Mouse (Mus musculus): ENCODE data around the gene Srsf7.
A peak's percentile ranks its signal among the peaks of the same experiment; 100 is the strongest.
"Not testable (repeated sequence)": the region's sequence is repeated elsewhere in the genome, so short reads cannot be mapped to it uniquely, and the experiment has no call there.

Srsf7 gene

DNA sequence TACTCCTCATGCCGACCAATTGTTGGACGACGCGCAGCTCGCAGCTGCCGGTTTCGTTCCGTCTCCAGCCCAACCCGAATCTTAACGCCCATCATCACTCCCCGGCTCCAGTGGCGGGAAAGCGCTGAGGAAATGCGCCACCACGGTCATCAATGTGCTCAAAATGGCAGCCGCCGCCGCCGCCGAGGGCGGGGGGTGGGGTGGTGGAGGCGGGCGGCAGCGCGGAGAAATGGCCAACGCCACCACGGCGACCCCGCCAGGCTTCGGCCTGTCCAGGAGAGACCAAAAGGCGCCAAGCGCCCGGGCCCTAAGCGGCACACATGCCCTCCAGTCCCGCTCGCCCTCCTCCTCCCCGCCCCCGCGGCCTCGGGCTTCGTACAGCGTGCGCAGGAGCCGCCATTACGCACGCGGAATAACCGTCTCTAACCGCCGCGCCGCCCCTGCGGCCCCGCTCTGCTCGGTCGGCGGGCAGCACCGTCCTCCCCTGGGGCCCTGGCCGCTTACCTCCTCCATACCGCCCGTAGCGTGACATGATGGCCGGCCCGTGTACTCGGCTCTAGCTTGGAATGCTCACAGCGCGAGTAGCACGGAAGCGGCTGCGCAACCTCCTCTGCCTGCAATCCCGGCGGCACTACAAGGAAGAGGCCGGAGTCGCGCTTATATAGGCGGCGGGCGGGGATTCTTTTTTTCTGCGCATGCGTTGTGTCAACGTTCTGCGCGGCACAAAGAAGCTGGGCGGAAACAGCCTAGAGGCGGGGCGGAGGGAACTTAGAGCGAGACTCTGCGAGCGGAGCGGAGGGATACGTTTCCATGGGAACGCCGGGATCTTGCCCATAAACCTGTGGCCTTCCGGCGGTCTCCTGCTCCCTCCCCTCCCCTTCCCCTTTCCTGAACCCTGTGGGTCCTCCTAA lies at the start of gene Srsf7, which contains the start of gene Ttc39d:
Srsf7 (minus strand) TSS at position 637 of the 911 bp plus-strand sequence.
Ttc39d (plus strand) TSS at position 790 of the 911 bp plus-strand sequence.
- peak; percentile 98 for DNase-seq (ENCODE audit: low read depth)

DNA sequence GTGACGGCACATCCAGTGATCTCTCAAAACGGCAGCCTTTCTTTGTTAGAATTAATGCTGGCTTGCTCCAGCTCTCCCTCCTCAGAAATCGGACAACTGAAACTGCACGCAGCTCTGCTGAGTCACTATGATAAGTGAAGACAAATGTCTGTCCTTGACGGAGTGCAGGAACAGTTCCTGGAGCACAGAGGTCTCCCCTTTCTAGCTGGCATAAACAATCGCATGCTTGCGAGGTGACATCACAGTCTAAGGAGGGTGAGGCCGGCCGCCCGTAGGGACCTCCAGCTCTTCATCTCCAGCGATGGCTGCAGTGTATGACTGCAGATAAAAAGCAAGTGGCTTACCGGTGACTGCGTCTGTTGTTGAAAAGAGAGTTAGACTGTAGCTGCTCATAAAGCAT lies 48.1 kb upstream of the Srsf7 start:
- DNase-seq (ENCODE audit: low read depth) = no peak

DNA sequence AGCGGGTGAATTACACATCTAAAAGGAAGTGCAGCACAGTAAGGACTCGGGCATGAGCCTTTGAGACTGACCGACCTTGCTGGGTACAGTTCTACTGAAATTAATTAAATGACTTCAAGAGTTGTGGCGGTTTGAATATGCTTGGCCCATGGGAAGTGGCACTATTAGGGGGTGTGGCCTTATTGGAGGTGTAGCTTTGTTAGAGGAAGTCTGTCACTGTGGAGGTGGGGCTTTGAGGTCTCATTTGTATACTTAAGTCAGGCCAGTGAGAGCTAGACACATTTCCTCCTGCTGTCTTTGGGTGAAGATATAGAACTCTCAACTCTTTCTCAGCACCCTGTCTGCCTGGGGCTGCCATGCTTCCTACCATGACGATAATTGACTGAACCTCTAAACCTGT lies 47.3 kb upstream of the Srsf7 start:
- no peak for DNase-seq (ENCODE audit: low read depth)

DNA sequence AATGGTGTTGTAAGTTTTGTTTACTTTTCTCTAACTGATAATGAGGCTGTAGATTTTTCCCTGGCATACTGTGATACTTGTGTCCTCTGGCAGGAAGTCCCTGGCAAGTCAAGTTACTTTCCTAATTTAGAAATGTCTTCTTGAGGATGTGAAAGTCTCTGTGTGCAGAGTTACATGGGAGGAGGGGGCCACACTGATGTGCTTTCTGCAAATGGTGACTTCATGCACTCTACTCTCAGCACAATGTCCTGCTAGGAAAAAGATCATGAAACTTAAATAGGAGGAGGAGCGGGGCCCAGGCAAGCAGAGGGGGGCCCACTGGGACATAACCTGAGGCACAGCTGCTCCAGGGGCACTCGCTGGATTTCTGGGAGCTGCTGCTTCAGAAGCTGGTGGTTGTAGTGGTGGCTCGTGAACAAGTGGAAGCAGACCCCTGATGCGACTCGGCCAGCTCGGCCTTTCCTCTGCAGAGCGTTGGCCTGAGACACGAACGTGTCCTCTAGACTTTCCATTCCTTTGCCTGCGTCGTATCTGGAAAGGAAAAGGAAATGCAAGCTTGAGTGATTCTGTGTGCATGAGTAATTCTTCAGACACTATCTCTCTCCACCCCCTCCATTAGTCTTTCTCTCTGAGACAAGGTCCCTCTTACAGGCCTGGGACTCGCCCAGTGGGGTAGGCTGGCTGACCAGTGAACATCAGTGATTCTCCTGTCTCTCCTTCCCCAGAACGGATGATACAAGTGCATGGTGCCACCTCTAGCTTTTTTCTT lies 45.8 kb upstream of the Srsf7 start:
- DNase-seq (ENCODE audit: low read depth) = no peak

DNA sequence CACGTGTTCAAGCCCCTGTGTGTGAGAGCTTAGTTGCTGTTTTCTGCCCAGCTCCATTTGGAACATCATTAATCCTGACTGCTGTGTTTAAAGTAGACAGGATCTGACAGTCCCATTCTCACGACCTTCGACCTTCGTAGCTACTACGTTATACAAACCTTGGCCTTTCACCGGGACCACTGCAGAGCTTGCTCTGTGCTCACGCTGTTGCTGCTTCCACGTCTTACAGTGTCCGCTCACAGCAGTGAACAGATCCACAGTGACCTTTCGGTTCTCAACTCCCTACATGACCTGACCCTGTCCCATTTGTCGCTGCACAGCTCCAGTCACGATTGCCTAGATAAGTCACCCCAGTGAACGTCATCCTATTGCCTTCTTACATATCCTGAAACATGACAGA lies 36.0 kb upstream of the Srsf7 start:
- DNase-seq (ENCODE audit: low read depth) = no peak

DNA sequence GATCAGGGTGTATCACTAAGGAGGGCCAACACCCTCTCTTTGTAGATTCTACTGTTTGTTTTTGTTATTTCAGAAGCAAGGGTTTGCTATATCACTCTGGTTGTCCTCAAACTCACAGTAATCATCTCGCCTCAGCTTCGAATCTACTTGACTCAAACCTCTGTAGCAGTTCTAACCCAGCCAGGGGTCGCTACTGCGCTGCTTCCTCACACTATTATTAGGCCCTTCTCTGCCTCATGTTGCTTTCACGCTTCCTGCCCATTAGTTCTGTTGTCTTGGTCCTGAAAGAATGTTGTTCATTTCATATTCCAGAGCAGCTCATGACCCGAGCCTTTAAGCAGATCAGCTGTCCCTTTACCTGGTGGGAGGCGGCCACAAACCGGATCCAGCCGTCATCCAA lies 34.5 kb upstream of the Srsf7 start:
- no peak for DNase-seq (ENCODE audit: low read depth)

DNA sequence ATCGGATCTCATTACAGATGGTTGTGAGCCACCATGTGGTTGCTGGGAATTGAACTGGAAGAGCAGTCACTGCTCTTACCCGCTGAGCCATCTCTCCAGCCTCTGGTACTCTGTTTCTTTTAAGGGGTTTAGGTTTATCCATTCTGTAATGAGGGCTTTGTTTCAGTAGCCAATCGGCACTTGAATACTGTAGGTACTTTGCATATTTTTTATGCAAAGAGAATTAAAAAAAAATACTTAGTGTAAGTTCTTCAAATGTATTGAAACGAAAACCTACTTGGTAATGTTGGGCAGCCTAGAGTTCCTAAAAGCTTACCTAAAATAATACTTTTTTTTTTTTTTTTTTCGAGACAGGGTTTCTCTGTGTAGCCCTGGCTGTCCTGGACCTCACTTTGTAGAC lies 30.4 kb upstream of the Srsf7 start:
- no peak for DNase-seq (ENCODE audit: low read depth)

DNA sequence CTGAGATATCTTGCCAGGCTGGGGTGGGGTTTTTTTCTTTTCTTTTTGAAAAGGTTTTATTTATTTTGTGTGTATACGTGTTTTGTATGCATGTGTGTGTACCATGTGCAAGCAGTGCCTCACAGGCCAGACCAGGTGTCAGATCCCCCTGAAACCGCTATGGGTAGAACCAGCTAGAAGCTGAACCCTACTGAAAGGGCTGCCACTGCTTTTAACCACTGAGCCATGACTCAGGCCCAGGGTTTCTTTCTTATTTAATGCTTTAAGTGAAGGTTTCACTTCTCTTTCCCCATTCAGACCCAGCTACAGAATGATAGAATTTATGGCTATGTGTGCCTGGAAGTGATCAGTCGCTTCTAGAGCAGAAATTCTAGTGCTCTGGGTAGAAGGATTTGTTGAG lies 29.7 kb upstream of the Srsf7 start:
- DNase-seq (ENCODE audit: low read depth) = no peak

DNA sequence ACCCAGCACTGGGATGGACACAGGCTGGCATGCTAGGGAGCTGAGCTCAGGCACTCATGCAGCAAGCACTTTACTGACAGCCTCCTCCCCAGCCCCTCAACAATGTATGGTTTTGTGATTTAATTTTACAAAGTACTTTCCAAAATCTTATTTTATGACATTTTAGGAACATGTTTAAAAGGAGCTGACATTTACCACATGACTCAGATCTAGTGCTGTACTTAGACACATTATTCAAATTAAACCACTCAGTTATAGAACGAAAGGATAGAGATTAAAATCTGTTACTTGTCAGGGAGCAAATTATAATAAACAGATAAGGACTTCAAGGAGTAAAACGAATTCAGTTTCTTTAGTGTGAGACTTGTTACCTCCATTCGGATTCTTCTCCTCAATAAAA lies 28.4 kb upstream of the Srsf7 start:
- DNase-seq (ENCODE audit: low read depth) = no peak

DNA sequence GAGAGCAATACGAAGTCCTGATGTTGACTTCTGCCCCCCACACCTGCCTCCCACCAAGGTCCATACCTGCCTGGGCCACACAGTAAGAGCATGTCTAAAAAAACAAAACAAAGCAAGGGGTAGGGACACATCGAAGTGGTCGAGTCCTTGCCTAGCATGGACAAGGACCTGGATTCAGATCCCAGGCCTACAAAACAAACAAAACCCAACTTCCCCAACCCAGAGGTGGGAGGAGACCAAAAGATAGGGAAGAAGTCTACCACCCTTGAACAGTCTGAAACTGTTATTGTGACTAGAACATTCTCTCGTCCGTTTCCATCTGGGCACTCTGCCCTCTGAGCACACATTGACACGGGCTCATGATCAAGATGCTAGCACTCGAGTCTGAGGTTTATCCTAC lies 27.3 kb upstream of the Srsf7 start:
- DNase-seq (ENCODE audit: low read depth) = no peak

DNA sequence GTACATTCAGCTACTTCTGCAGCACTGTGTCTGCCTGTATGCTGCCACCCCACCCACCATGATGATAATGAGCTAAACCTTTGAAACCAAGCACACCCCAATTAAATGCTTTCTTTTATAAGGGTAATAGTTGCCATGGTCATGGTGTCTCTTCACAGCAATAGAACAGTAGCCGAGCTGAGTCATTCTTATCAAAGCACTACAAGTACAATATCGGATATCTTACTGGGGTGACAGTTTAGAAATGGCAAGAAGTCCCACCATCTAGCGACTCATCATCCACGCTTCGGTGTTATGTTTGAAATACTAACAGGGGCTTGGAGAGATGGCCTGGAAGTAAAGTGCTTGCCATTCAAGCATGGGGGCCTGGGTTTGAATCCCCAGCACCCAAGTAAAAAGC lies 26.7 kb upstream of the Srsf7 start:
- DNase-seq (ENCODE audit: low read depth) = no peak

DNA sequence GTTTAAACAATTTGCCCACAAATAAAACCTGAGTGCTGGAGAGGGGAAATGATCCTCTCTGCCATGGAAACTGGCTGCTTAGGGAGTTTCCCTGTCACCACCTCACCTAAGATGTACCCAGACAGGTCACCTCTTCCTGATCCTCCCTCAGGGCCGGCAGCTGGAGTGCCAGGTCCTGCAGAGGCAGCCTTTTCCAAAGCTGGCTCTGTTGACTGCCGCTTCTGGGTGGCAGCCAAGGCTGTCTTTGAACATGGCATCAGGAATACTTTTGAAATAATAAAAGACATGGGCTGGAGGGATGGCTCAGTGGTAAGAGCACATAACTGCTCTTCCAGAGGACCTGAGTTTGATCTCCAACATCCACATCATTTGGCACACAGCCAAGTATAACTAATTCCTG lies 22.3 kb upstream of the Srsf7 start:
- DNase-seq (ENCODE audit: low read depth) = no peak

DNA sequence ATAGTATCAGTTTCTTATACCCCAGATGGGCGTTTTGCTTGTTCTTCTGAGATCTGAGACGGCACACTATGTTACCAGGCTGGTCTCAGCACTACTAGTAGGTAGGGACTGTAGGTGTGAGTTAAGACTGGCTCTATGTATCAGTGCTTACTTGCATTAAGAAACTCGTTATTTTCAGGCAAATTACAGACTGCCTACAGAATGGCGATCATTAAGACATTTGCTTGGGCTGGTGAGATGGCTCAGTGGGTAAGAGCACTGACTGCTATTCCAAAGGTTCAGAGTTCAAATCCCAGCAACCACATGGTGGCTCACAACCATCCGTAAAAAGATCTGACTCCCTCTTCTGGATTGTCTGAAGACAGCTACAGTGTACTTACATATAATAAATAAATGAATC lies 18.0 kb upstream of the Srsf7 start:
- not testable (repeated sequence) for DNase-seq (ENCODE audit: low read depth)

DNA sequence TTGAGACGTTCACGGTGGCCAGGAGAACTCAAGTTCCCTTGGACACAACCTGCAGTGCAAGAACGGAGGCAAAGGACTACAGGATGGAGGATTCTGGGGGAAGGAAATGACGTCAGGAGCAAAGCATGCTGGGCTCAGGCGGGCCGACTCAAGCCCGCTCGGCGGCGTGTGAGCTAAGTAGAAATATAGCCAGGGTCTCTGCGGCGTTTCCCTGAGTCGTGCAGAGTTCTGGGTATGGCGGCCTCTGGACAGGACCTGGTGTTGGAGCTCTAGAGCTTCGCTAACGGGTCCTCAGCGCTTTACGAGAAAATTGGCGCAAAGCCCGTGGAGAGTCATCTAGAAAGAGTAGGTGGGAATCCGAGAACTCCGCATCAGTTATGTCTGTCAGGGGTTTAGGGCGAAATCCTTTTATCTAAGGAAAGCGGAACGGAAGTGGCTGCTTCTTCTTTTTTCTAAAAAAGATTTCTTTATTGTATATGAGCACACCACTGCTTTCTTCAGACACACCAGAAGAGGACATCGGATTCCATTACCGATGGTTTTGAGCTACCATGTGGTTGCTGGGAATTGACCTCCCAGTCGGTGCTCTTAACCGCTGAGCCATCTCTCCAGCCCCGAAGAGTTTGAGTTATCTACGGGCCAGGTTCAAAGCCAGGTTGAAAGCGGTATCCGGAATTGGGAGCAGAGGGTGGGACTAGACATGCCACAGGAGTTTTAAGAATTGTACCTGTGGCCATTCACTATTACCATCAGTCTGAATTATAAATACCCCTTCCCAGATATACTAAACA lies 17.4 kb upstream of the Srsf7 start, which contains the start of gene Gemin6:
Gemin6 (plus strand) TSS at position 116 of the 791 bp plus-strand sequence.
- DNase-seq (ENCODE audit: low read depth) = peak; percentile 88

DNA sequence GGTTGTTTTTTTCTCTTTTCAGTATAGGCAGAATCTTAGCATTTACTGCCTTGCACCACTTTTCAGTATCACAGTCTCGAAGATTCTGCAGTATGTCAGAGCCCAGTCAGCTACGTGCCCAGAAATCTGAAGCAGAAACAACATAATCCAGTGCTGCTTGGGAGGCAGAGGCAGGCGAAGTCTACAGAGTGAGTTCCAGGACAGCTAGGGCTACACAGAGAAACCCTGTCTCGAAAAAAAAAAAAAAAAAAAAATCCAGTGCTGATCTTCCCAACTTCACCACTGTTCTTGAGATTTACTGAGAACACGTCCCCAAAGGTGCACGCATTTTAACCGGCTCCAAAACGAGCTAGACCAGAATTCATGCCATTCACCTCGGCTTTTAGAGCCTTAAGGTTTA lies 16.7 kb upstream of the Srsf7 start:
- DNase-seq (ENCODE audit: low read depth) = peak; percentile 18

DNA sequence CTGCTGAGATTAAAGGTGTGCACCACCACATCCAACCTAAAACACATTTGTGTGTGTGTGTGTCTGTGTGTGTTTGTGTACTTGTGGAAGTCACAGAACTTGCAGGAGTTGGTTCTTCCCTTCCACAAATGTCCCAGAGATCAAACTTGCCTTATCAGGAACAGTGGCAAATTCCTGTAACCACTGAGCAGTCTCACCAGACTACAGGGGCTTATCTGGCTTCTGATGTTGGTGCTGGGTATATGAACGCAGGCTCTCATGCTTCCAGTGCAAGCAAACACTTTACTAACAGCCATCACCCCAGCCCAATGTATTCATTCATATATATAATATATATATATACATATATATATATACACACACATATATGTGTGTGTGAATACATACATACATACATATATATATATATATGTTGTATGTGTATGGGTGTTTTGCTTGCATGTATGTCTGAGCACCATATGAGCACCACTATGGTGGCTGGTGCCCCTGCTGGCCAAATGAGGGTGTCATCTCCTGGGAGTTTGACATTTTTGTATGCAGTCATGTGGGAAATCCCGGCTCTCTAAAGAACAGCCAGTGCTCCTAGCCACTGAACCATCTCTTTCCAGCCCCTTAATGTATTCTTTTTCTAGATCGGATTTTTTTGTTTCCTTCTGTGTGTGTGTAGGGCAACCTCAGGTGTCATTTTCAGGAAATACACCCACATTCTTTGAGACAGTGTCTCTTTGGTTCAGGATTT lies 15.0 kb upstream of the Srsf7 start:
- DNase-seq (ENCODE audit: low read depth) = peak; percentile 63

DNA sequence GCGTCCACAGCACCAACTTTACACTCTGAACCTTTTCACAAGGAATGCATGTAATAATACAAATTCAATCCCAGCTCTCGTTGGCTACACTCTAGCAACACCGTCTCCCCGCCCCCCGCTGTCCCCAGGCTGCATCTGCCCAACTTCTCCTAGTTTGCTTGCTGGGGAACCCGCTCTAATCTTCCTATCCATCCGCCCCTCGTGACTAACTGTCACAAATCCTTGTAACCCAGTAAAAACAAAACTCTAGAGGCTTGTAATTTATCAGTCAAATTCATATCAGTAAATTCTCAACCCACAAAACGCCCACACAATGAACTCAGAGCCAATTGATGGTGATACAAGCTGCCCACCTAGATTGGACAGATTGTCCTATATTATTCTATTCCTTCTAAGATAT lies 14.1 kb upstream of the Srsf7 start:
- no peak for DNase-seq (ENCODE audit: low read depth)

DNA sequence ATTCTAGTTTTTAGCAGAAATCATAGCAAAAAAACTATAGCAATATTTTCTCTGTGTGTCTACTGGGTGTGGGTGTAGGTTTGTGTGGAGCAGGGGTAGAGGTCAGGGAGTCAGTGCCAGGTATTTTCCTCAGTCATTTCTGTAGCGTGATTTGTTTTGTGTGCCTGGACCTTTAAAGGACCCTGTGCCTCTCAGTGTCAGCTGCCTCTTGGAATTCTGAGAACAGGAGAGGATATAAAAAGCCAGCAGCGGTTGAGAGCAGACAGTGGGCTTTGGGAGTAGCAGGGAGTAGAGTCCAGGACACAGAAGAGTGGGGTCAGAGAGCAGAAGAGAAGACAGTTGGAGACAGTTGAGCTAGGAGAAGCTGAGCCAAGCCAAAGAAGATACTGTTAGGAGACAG lies 13.0 kb upstream of the Srsf7 start:
- no peak for DNase-seq (ENCODE audit: low read depth)

DNA sequence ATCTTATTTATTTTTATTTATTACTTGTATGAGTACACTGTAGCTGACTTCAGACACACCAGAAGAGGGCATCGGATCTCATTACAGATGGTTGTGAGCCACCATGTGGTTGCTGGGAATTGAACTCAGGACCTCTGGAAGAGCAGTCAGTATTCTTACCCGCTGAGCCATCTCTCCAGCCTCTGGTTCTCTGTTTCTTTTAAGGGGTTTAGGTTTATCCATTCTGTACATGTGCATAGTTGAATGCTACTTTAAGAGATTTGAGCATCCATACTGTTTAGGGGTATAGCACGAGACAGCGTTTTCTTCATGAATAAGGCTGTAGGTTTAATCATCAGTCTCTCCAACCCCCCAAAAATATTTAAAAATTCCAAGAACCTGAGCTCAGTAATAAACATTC lies 6.9 kb upstream of the Srsf7 start:
- not testable (repeated sequence) for DNase-seq (ENCODE audit: low read depth)

DNA sequence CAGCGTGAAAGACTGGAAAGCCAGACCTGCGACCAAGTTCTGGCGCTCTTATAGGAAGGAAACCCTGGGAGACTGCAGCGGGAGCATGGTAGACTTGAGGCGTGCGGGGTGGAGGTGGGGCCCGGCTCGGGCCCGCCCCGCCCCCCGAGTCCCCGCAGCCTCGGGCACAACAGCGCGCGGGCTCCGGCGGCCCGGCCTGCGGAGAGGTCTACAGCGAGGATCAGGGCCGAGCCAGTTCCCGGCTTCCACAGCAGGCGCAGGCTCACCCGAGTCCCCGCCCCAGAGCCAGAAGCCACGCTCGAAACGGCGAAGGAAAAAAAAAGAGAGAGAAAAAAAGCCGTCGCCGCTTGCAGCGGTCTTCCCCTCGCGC lies 821 bp downstream of the Srsf7 start:
- DNase-seq (ENCODE audit: low read depth) = no peak

DNA sequence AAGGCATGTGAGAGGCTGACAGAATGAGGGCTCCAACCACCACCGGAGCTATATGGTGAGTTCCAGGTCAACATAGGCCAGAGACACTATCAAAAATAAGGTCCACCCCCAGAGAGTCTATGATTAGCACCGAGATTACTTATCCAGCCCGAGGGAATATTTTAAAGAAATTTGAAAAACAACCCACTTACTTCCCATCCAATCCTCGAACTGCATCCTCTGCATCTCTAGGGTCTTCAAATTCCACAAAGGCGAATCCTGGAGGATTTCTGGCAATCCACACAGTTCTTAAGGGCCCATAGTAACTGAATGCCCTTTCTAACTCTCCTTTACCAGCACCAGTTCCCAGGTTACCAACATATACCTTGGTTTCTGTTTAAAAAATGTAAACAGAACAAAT lies 1.4 kb downstream of the Srsf7 start:
- DNase-seq (ENCODE audit: low read depth) = no peak
